Mouse (Mus musculus): Measurements from ENCODE around the gene Slc6a18. TPM values are rescaled to one million over a fixed set of nuclear protein-coding genes. Genes with fewer than 3 reads are reported as not detected.

Gene Slc6a18
- 34.6 and 38.4 TPM in 2 replicates for polyA plus RNA-seq (2015; fragmentation: Nextera tagmentation; extraction: Ambion mirVana)

DNA sequence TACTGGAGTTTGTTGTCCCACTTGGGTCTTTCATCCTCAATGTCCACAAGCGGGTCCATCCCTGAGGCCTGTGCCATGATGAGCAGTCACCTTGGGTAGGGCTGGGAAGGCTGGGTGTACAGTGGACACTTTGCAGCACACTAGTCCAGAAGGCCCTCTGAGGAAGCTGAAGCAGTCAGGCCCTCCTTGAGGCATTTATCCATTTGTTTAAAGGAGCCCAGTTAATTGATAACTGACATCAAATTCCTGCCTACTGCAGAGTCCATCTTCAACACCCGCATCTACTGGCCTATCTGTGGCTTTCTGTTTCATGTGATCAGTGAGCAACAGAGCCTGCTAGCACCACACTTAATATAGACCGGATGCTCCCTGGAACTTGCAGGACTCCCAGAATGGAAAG is at the start of gene Slc6a18:
Slc6a18 (minus strand) TSS at position 171 of the 400 bp plus-strand sequence.
- WGBS: 81% methylated on average over 3 of the region's 3 CpGs
- H3K27ac ChIP-seq (ENCODE audit: low read length): peak within 1 kb of the TSS; percentile 64

DNA sequence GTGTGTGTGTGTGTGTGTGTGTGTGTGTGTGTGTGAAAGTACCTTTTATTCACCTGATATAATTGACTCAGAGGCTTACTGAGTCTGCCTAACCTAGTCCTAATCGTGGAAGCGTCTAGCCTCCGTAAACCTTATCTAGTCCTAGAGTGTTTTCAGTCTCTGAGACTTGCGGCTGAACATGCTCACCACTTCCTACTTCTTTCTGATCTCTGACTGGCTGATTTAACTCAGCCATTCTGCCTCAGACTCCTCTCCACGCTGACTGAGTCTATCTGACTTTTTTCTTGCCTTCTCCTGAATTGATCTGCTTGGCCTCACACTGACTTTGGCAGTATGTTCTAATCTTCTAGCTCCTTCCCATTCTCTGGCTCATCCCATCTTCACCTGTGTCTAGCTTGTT is 47.5 kb upstream of the Slc6a18 start:
- Histone ChIP-seq H3K27ac (ENCODE audit: low read length) (no peak overlapping the region), H3K9ac (replicated peaks; ENCODE audit: low read length) (no peak overlapping the region), H3K4me1 (ENCODE audit: insufficient read depth, low read length) (no peaks in the 10 kb centered on the region), H3K9me3 (ENCODE audit: low read length) (no peaks in the 10 kb centered on the region), H3K4me2 (replicated peaks; ENCODE audit: low read depth, low read length) (no peak overlapping the region), H3K27me3 (ENCODE audit: insufficient read depth, low read length) (no peaks in the 10 kb centered on the region; the same call in 1 of the 2 replicates), H3K4me3 (ENCODE audit: low read length) (no peak overlapping the region), H3K36me3 (ENCODE audit: insufficient read depth, low read length) (no peaks in the 10 kb centered on the region)
- WGBS: 85% methylated on average over 5 of the region's 5 CpGs
- no peak for ATAC-seq (ENCODE audit: low FRiP score, low TSS enrichment)

More for the DNA sequence above, at the start of gene Slc6a18:
- H3K4me2 ChIP-seq (replicated peaks; ENCODE audit: low read depth, low read length): peak within 1 kb of the TSS; percentile 16; the same call in 1 of the 2 replicates
- ATAC-seq (ENCODE audit: low FRiP score, low TSS enrichment): no peak
- H3K9ac ChIP-seq (replicated peaks; ENCODE audit: low read length): peak within 1 kb of the TSS; percentile 19; the same call in 1 of the 2 replicates
- peaks cover 3% of the 10 kb centered on the region; the same call in 1 of the 2 replicates for H3K4me1 ChIP-seq (ENCODE audit: insufficient read depth, low read length)
- no peaks in the 10 kb centered on the region for H3K36me3 ChIP-seq (ENCODE audit: insufficient read depth, low read length)
- H3K9me3 ChIP-seq (ENCODE audit: low read length): no peaks in the 10 kb centered on the region
- no peaks in the 10 kb centered on the region for H3K27me3 ChIP-seq (ENCODE audit: insufficient read depth, low read length)
- peak within 1 kb of the TSS; percentile 22 for H3K4me3 ChIP-seq (ENCODE audit: low read length)

DNA sequence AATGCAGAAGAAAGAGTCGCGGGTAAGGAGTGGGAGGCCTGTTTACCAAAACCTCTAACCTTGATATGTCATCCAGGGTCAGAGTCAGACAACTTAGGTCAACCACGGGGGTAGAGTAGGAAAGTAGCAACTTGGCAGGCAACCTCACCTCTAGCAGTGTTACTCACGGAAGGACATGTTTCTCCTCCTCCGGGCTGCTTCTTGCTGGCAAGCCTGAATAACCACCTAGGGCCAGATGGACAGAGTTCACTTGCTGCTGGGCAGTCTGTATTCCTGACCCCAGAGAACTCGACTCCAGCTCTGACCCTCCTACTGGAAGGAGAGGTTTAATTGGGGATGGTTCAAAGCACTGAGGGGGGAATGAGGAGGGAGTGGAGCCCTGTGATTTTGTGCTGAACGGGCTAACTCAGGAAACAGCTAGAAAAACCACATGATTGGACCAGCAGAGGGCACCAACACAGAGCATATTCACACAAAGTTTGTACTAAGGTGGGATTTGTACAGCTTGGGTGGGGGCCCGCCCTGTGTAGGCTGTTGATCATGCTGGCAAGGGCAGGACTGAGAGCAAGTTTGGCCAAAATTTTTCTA is 45.4 kb upstream of the Slc6a18 start:
- Histone ChIP-seq H3K4me1 (ENCODE audit: insufficient read depth, low read length) (no peaks in the 10 kb centered on the region), H3K4me3 (ENCODE audit: low read length) (no peak overlapping the region), H3K36me3 (ENCODE audit: insufficient read depth, low read length) (no peaks in the 10 kb centered on the region), H3K4me2 (replicated peaks; ENCODE audit: low read depth, low read length) (no peak overlapping the region), H3K9ac (replicated peaks; ENCODE audit: low read length) (no peak overlapping the region), H3K27me3 (ENCODE audit: insufficient read depth, low read length) (no peaks in the 10 kb centered on the region; the same call in 1 of the 2 replicates), H3K9me3 (ENCODE audit: low read length) (no peaks in the 10 kb centered on the region), H3K27ac (ENCODE audit: low read length) (no peak overlapping the region)
- WGBS: 19% methylated on average over 8 of the region's 8 CpGs
- peak; percentile 77 for ATAC-seq (ENCODE audit: low FRiP score, low TSS enrichment)

DNA sequence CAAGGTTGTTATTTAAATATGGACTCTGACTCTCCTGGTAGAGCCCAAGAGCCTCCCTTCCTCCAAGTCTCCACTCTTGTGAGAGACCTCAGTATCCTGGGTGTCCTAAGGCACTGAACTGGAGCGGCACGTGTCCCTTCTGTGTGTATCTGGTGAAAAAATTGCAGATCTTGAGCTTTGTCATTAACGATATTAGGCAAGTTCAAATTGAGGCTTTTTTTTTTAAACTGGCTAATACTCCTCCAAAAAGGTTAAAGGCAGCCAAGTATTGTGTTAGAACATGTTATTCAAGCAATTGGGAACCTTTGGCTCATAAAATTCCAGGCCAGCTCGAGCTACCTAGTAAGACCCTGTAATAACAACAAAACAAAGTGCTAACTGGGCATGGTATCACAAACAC is 42.4 kb upstream of the Slc6a18 start:
- Histone ChIP-seq H3K9me3 (ENCODE audit: low read length) (no peaks in the 10 kb centered on the region), H3K4me1 (ENCODE audit: insufficient read depth, low read length) (no peaks in the 10 kb centered on the region), H3K4me3 (ENCODE audit: low read length) (no peak overlapping the region), H3K9ac (replicated peaks; ENCODE audit: low read length) (no peak overlapping the region), H3K4me2 (replicated peaks; ENCODE audit: low read depth, low read length) (no peak overlapping the region), H3K27me3 (ENCODE audit: insufficient read depth, low read length) (no peaks in the 10 kb centered on the region; the same call in 1 of the 2 replicates), H3K36me3 (ENCODE audit: insufficient read depth, low read length) (no peaks in the 10 kb centered on the region), H3K27ac (ENCODE audit: low read length) (no peak overlapping the region)
- no peak for ATAC-seq (ENCODE audit: low FRiP score, low TSS enrichment)
- WGBS: 78% methylated on average over 4 of the region's 4 CpGs

DNA sequence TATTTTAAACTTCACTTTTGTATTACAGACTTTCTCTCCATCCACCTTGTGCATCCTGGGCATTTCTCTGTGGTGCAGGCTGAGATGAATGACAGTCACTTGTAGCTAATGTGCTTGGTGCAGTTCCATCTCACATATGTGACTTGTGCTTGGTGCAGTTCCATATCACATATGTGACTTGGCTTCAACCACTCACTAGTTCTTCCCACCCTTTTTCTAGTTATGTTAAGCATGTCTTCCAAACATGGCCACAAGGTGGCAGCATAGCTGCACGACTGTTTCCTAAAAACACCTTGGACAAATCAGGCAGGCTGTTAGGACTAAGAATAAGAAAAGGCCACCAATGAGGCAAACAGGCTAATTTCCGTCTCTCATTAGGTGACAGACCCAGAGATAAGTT is 40.4 kb upstream of the Slc6a18 start:
- Histone ChIP-seq H3K27me3 (ENCODE audit: insufficient read depth, low read length) (no peaks in the 10 kb centered on the region; the same call in 1 of the 2 replicates), H3K9me3 (ENCODE audit: low read length) (no peaks in the 10 kb centered on the region), H3K4me2 (replicated peaks; ENCODE audit: low read depth, low read length) (no peak overlapping the region), H3K4me1 (ENCODE audit: insufficient read depth, low read length) (no peaks in the 10 kb centered on the region), H3K27ac (ENCODE audit: low read length) (no peak overlapping the region), H3K4me3 (ENCODE audit: low read length) (no peak overlapping the region), H3K9ac (replicated peaks; ENCODE audit: low read length) (no peak overlapping the region), H3K36me3 (ENCODE audit: insufficient read depth, low read length) (no peaks in the 10 kb centered on the region)
- peak; percentile 65; the same call in 1 of the 2 replicates for ATAC-seq (ENCODE audit: low FRiP score, low TSS enrichment)
- WGBS: 1% methylated on average over 2 of the region's 2 CpGs

DNA sequence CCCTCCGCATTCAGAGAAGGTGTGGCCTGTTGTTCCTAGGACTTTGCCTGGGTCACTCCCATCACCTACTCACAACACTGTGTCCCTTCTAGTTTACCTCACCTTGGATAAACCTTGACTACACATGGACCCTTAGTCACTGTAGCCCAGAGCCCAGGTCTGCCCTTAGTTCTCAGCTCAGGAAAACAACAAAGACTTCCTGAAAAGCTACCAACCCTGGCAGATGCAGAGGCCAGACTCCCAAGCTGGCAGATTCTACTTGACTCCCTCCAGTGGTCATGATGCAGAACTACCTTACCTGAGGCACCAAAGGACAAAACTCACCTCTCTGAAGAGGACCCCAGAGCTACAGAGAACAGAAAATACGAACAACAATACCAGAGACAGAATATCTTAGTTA is 36.2 kb upstream of the Slc6a18 start:
- Histone ChIP-seq H3K9me3 (ENCODE audit: low read length) (no peaks in the 10 kb centered on the region), H3K4me3 (ENCODE audit: low read length) (no peak overlapping the region), H3K36me3 (ENCODE audit: insufficient read depth, low read length) (no peaks in the 10 kb centered on the region), H3K27me3 (ENCODE audit: insufficient read depth, low read length) (no peaks in the 10 kb centered on the region), H3K4me1 (ENCODE audit: insufficient read depth, low read length) (peaks cover 12% of the 10 kb centered on the region; the same call in 1 of the 2 replicates), H3K9ac (replicated peaks; ENCODE audit: low read length) (no peak overlapping the region), H3K4me2 (replicated peaks; ENCODE audit: low read depth, low read length) (no peak overlapping the region), H3K27ac (ENCODE audit: low read length) (no peak overlapping the region)
- WGBS: 65% methylated on average over 2 of the region's 2 CpGs
- no peak for ATAC-seq (ENCODE audit: low FRiP score, low TSS enrichment)

DNA sequence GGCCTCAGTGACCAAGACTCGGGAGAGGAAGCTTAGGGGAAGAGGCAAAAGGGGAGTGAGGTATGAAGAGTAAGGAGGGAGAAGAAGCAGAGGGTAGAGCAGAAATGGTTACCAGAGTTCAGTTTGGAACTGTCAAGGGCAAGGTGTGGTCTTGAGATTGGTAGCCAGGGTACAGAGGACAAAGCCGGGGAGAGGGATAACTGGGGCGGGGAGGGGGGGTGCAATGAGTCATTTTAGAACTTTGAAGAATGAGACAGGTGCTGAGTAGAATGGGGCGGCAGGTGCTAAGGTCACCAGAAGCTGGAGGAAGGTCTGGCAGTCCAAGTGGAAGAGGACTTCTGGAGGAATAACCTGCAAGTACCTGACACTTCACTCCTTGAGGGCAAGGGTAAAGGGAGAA is 35.4 kb upstream of the Slc6a18 start:
- no peak overlapping the region for H3K9ac ChIP-seq (replicated peaks; ENCODE audit: low read length)
- WGBS: 82% methylated on average over 4 of the region's 4 CpGs
- no peaks in the 10 kb centered on the region for H3K27me3 ChIP-seq (ENCODE audit: insufficient read depth, low read length)
- peaks cover 12% of the 10 kb centered on the region; the same call in 1 of the 2 replicates for H3K4me1 ChIP-seq (ENCODE audit: insufficient read depth, low read length)
- no peak for ATAC-seq (ENCODE audit: low FRiP score, low TSS enrichment)
- H3K27ac ChIP-seq (ENCODE audit: low read length): no peak overlapping the region
- no peaks in the 10 kb centered on the region for H3K9me3 ChIP-seq (ENCODE audit: low read length)
- H3K4me2 ChIP-seq (replicated peaks; ENCODE audit: low read depth, low read length): no peak overlapping the region
- no peaks in the 10 kb centered on the region for H3K36me3 ChIP-seq (ENCODE audit: insufficient read depth, low read length)
- no peak overlapping the region for H3K4me3 ChIP-seq (ENCODE audit: low read length)

DNA sequence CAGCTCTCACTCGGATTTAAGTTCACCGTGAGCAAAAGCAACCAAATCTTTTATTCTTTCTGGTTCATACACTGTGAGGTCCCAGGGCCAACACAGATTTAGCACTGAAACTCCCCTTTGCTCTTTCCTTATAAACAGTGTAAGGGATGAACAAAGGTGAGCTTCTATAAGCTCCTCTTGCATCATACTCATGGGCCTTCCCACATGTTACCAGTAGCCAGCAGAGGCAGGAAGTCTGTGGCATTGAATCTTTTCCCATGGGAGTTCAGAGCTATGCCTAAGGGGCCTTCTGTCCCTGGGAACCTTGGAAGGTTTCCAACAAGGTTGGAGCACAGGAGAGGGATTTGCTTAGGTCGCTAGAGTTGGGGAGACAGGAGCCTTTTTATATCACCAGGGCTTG is 34.4 kb upstream of the Slc6a18 start:
- Histone ChIP-seq H3K9me3 (ENCODE audit: low read length) (no peaks in the 10 kb centered on the region), H3K4me1 (ENCODE audit: insufficient read depth, low read length) (peaks cover 12% of the 10 kb centered on the region; the same call in 1 of the 2 replicates), H3K27me3 (ENCODE audit: insufficient read depth, low read length) (no peaks in the 10 kb centered on the region), H3K27ac (ENCODE audit: low read length) (no peak overlapping the region), H3K36me3 (ENCODE audit: insufficient read depth, low read length) (no peaks in the 10 kb centered on the region), H3K4me3 (ENCODE audit: low read length) (no peak overlapping the region), H3K9ac (replicated peaks; ENCODE audit: low read length) (no peak overlapping the region), H3K4me2 (replicated peaks; ENCODE audit: low read depth, low read length) (no peak overlapping the region)
- no peak for ATAC-seq (ENCODE audit: low FRiP score, low TSS enrichment)
- 72% methylated on average over 3 of the region's 3 CpGs for WGBS

DNA sequence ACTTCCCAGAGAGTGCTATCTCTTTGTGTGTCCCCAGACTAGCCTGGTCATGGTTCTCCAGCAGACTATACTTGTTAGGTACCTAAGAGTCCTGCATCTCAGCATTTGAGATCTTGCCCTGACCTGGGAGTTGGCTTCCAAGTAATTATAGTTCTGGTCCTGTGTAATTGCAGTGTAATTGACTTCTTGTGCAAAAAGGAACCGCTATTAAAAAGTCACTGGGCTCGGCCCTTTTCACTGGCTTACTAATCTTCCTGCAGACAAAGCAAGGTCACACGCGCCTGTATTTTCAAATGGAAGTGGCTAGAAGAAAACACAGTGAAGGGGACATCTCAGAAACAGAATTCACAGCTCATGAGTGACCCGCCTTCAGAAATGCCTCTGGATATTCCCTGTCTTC is 34.0 kb upstream of the Slc6a18 start:
- 84% methylated on average over 5 of the region's 5 CpGs for WGBS
- ATAC-seq (ENCODE audit: low FRiP score, low TSS enrichment): no peak
- peaks cover 12% of the 10 kb centered on the region; the same call in 1 of the 2 replicates for H3K4me1 ChIP-seq (ENCODE audit: insufficient read depth, low read length)
- no peaks in the 10 kb centered on the region for H3K36me3 ChIP-seq (ENCODE audit: insufficient read depth, low read length)
- no peaks in the 10 kb centered on the region for H3K9me3 ChIP-seq (ENCODE audit: low read length)
- no peak overlapping the region for H3K4me2 ChIP-seq (replicated peaks; ENCODE audit: low read depth, low read length)
- no peak overlapping the region for H3K4me3 ChIP-seq (ENCODE audit: low read length)
- H3K27ac ChIP-seq (ENCODE audit: low read length): no peak overlapping the region
- H3K9ac ChIP-seq (replicated peaks; ENCODE audit: low read length): no peak overlapping the region
- H3K27me3 ChIP-seq (ENCODE audit: insufficient read depth, low read length): no peaks in the 10 kb centered on the region

DNA sequence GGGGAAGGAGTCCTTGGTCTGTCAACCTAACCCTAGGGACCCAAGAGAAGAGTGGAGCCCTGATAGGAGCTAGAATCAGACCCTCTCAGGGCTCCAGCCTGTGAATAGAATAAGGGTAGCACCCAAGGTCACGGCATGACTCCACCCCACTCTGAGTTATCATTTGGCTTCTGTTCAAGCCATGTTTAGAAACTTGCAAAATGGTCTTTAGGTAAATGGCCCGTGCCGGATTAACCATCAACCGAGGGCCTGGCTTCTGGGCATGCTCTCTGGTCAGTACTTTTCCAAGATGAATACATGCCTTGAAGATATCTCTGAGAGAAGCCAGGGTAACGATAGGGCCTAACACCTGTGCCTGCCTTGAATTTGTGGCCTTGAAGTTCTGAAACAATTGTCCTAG is 33.4 kb upstream of the Slc6a18 start:
- no peak overlapping the region for H3K27ac ChIP-seq (ENCODE audit: low read length)
- no peak overlapping the region for H3K4me2 ChIP-seq (replicated peaks; ENCODE audit: low read depth, low read length)
- peaks cover 12% of the 10 kb centered on the region; the same call in 1 of the 2 replicates for H3K4me1 ChIP-seq (ENCODE audit: insufficient read depth, low read length)
- H3K27me3 ChIP-seq (ENCODE audit: insufficient read depth, low read length): no peaks in the 10 kb centered on the region
- ATAC-seq (ENCODE audit: low FRiP score, low TSS enrichment): 0 out of 2 replicates have a peak, but pooled peaks have one; percentile 19
- H3K9ac ChIP-seq (replicated peaks; ENCODE audit: low read length): no peak overlapping the region
- H3K4me3 ChIP-seq (ENCODE audit: low read length): no peak overlapping the region
- H3K9me3 ChIP-seq (ENCODE audit: low read length): no peaks in the 10 kb centered on the region
- H3K36me3 ChIP-seq (ENCODE audit: insufficient read depth, low read length): no peaks in the 10 kb centered on the region
- 79% methylated on average over 5 of the region's 5 CpGs for WGBS
